11 mouse cellular contexts compared by ENCODE assay signal in genomic region chr11:6256490-6257072, GRCm38 (mm10). TPM values are rescaled to one million over a fixed set of nuclear protein-coding genes. Genes with fewer than 3 reads are reported as not detected.
DNase-seq lines count a peak whose midpoint lies in the region; ATAC-seq and TF ChIP-seq lines count a peak whose summit lies in the region.
"Had no signal": no experiment of that assay in that cellular context is flagged by ENCODE, and none has a peak within 500 bp of the region (broad histone marks: within the 10 kb centered on the region; RNA-seq: fewer than 3 reads in every experiment).

No protein-coding gene starts in this region.

- no peak overlapping the region for H3K4me2 ChIP-seq in intestine, embryonic 15.5 days (replicated peaks)
- H3K4me2 ChIP-seq in intestine, postnatal 0 days (replicated peaks; ENCODE audit: low read depth) = no peak overlapping the region
- H3K4me2 ChIP-seq in hindbrain, embryonic 11.5 days (replicated peaks; ENCODE audit: low read depth, low read length) = no peak overlapping the region
- H3K4me2 ChIP-seq: liver, embryonic 15.5 days; neural tube, embryonic 13.5 days had no signal

- WGBS in intestine, embryonic 15.5 days = 72% methylated on average over 6 of the region's 6 CpGs
- 63% methylated on average over 6 of the region's 6 CpGs for WGBS in intestine, postnatal 0 days
- 72% methylated on average over 6 of the region's 6 CpGs for WGBS in hindbrain, embryonic 11.5 days

- H3K27me3 ChIP-seq in intestine, embryonic 15.5 days (replicated peaks) = no peaks in the 10 kb centered on the region
- H3K27me3 ChIP-seq in intestine, postnatal 0 days (replicated peaks; ENCODE audit: control insufficient read depth, insufficient read depth, low read length) = no peaks in the 10 kb centered on the region
- no peaks in the 10 kb centered on the region for H3K27me3 ChIP-seq in hindbrain, embryonic 11.5 days (ENCODE audit: control insufficient read depth, insufficient read depth, low read length)
- H3K27me3 ChIP-seq: liver, embryonic 15.5 days; neural tube, embryonic 13.5 days had no signal

- H3K4me1 ChIP-seq in intestine, embryonic 15.5 days (replicated peaks) = 0 out of 2 replicates have a peak, but pooled peaks cover 6% of the 10 kb centered on the region
- 0 out of 2 replicates have a peak, but pooled peaks cover 7% of the 10 kb centered on the region for H3K4me1 ChIP-seq in intestine, postnatal 0 days (replicated peaks; ENCODE audit: control insufficient read depth, insufficient read depth, low read length)
- H3K4me1 ChIP-seq in hindbrain, embryonic 11.5 days (replicated peaks; ENCODE audit: control insufficient read depth, insufficient read depth, low read length) = no peaks in the 10 kb centered on the region
- H3K4me1 ChIP-seq: neural tube, embryonic 13.5 days had no signal

- H3K9me3 ChIP-seq in intestine, embryonic 15.5 days = no peaks in the 10 kb centered on the region
- H3K9me3 ChIP-seq in intestine, postnatal 0 days (ENCODE audit: control insufficient read depth) = no peaks in the 10 kb centered on the region
- H3K9me3 ChIP-seq in hindbrain, embryonic 11.5 days (ENCODE audit: control insufficient read depth, low read length) = no peaks in the 10 kb centered on the region
- H3K9me3 ChIP-seq: G1E; liver, embryonic 15.5 days; neural tube, embryonic 13.5 days had no signal

- H3K9ac ChIP-seq in intestine, embryonic 15.5 days = no peak overlapping the region
- no peak overlapping the region for H3K9ac ChIP-seq in intestine, postnatal 0 days (ENCODE audit: low read depth, low read length)
- no peak overlapping the region for H3K9ac ChIP-seq in hindbrain, embryonic 11.5 days (ENCODE audit: low read depth, low read length)
- H3K9ac ChIP-seq: liver, embryonic 15.5 days; neural tube, embryonic 13.5 days had no signal

- peaks cover 25% of the 10 kb centered on the region for H3K36me3 ChIP-seq in intestine, embryonic 15.5 days
- H3K36me3 ChIP-seq in intestine, postnatal 0 days (ENCODE audit: control insufficient read depth, insufficient read depth) = peaks cover 36% of the 10 kb centered on the region
- peaks cover 15% of the 10 kb centered on the region for H3K36me3 ChIP-seq in hindbrain, embryonic 11.5 days (ENCODE audit: control insufficient read depth, insufficient read depth, low read length)

- DNase-seq in adrenal gland, postnatal 25 days = peak; percentile 35
- no peak for DNase-seq in hindbrain, embryonic 11.5 days (ENCODE audit: low spot score)
- DNase-seq in kidney, postnatal 36 days = peak; percentile 47 to 65
- no peak for DNase-seq in ovary, postnatal 10 days (ENCODE audit: low spot score)
- DNase-seq in layer of hippocampus, postnatal 25 days (ENCODE audit: extremely low spot score in 1 of 2, low spot score in 1 of 2) = no peak
- no peak for DNase-seq in left cerebral cortex, adult 8-10 months (ENCODE audit: low spot score in 2 of 2)

- ATAC-seq in intestine, embryonic 15.5 days = peak; percentile 35; the same call in 1 of the 2 replicates
- ATAC-seq in intestine, postnatal 0 days = no peak
- 0 out of 2 replicates have a peak, but pooled peaks have one; percentile 27 for ATAC-seq in hindbrain, embryonic 11.5 days (ENCODE audit: low FRiP score)

- no peak overlapping the region for H3K27ac ChIP-seq in intestine, embryonic 15.5 days
- H3K27ac ChIP-seq in intestine, postnatal 0 days (ENCODE audit: low read depth, low read length) = no peak overlapping the region
- H3K27ac ChIP-seq in hindbrain, embryonic 11.5 days (ENCODE audit: low read depth, low read length) = no peak overlapping the region
- H3K27ac ChIP-seq: liver, embryonic 15.5 days; neural tube, embryonic 13.5 days had no signal

- TF ChIP-seq CTCF in intestine, postnatal 0 days (IDR thresholded peaks at IDR 0.05; ENCODE audit: low read depth) = no peak

- H3K4me3 ChIP-seq in intestine, embryonic 15.5 days (replicated peaks) = no peak overlapping the region
- H3K4me3 ChIP-seq in intestine, postnatal 0 days (ENCODE audit: low read depth, low read length) = no peak overlapping the region
- no peak overlapping the region for H3K4me3 ChIP-seq in hindbrain, embryonic 11.5 days (ENCODE audit: low read depth, low read length)
- H3K4me3 ChIP-seq: liver, embryonic 15.5 days; neural tube, embryonic 13.5 days had no signal

RNA-seq across cellular contexts. Expression of gene Ddx56, which starts 11.0 kb away (rescaled TPM):
- 100 and 106 TPM in 2 replicates for polyA plus RNA-seq in intestine, embryonic 15.5 days (2015; fragmentation: Nextera tagmentation; extraction: Ambion mirVana)
- 36.3 and 39.7 TPM in 2 replicates for polyA plus RNA-seq in intestine, postnatal 0 days (2015; fragmentation: Nextera tagmentation; extraction: Ambion mirVana)
- total RNA-seq in adrenal gland, postnatal 25 days (2021) = 52.5 and 57.3 TPM in 2 replicates
- polyA plus RNA-seq in hindbrain, embryonic 11.5 days (2014; fragmentation: Nextera tagmentation; extraction: Ambion mirVana) = 93.9 and 103 TPM in 2 replicates
- total RNA-seq in layer of hippocampus, postnatal 25 days (2021) = 10 to 100 TPM; 41.4 to 43.1 TPM
- 10 to 100 TPM; 43.0 to 53.3 (median 49.9) TPM for total RNA-seq in left cerebral cortex, adult 8-10 months (2022)

RNA-seq across cellular contexts. Expression of gene Tmed4, which starts 18.1 kb away (rescaled TPM):
- polyA plus RNA-seq in intestine, embryonic 15.5 days (2015; fragmentation: Nextera tagmentation; extraction: Ambion mirVana) = 129 and 137 TPM in 2 replicates
- 198 and 203 TPM in 2 replicates for polyA plus RNA-seq in intestine, postnatal 0 days (2015; fragmentation: Nextera tagmentation; extraction: Ambion mirVana)
- total RNA-seq in adrenal gland, postnatal 25 days (2021) = 93.1 and 105 TPM in 2 replicates
- polyA plus RNA-seq in hindbrain, embryonic 11.5 days (2014; fragmentation: Nextera tagmentation; extraction: Ambion mirVana) = 152 and 166 TPM in 2 replicates
- total RNA-seq in layer of hippocampus, postnatal 25 days (2021) = 100 to 1,000 TPM; 102 TPM
- total RNA-seq in left cerebral cortex, adult 8-10 months (2022) = 100 to 1,000 TPM in 1 of 4 experiments, 10 to 100 TPM in 3; 87.6 to 100 (median 93.7) TPM

RNA-seq across cellular contexts. Expression of gene Npc1l1, which starts 26.6 kb away (rescaled TPM):
- 10.3 and 13.8 TPM in 2 replicates for polyA plus RNA-seq in intestine, embryonic 15.5 days (2015; fragmentation: Nextera tagmentation; extraction: Ambion mirVana)
- polyA plus RNA-seq in intestine, postnatal 0 days (2015; fragmentation: Nextera tagmentation; extraction: Ambion mirVana) = 70.7 and 75.4 TPM in 2 replicates
- not detected in 2 replicates for total RNA-seq in adrenal gland, postnatal 25 days (2021)
- polyA plus RNA-seq in hindbrain, embryonic 11.5 days (2014; fragmentation: Nextera tagmentation; extraction: Ambion mirVana) = not detected in 2 replicates
- total RNA-seq in layer of hippocampus, postnatal 25 days (2021) = under 1 TPM; 0.15 to 0.26 TPM
- under 1 TPM; 0.65 to 0.94 (median 0.79) TPM for total RNA-seq in left cerebral cortex, adult 8-10 months (2022)
- polyA plus RNA-seq: G1E; neural tube, embryonic 13.5 days had no signal

RNA-seq across cellular contexts. Expression of gene Ogdh, which starts 34.9 kb away (rescaled TPM):
- 134 and 144 TPM in 2 replicates for polyA plus RNA-seq in intestine, embryonic 15.5 days (2015; fragmentation: Nextera tagmentation; extraction: Ambion mirVana)
- 141 and 148 TPM in 2 replicates for polyA plus RNA-seq in intestine, postnatal 0 days (2015; fragmentation: Nextera tagmentation; extraction: Ambion mirVana)
- total RNA-seq in adrenal gland, postnatal 25 days (2021) = 547 and 550 TPM in 2 replicates
- 70.2 and 82.1 TPM in 2 replicates for polyA plus RNA-seq in hindbrain, embryonic 11.5 days (2014; fragmentation: Nextera tagmentation; extraction: Ambion mirVana)
- 100 to 1,000 TPM; 229 to 239 TPM for total RNA-seq in layer of hippocampus, postnatal 25 days (2021)
- total RNA-seq in left cerebral cortex, adult 8-10 months (2022) = 100 to 1,000 TPM; 244 to 278 (median 257) TPM

RNA-seq across cellular contexts. Expression of gene Nudcd3, which starts 56.4 kb away (rescaled TPM):
- 34.7 and 36.6 TPM in 2 replicates for polyA plus RNA-seq in intestine, embryonic 15.5 days (2015; fragmentation: Nextera tagmentation; extraction: Ambion mirVana)
- polyA plus RNA-seq in intestine, postnatal 0 days (2015; fragmentation: Nextera tagmentation; extraction: Ambion mirVana) = 17.2 and 20.0 TPM in 2 replicates
- total RNA-seq in adrenal gland, postnatal 25 days (2021) = 59.0 and 63.1 TPM in 2 replicates
- polyA plus RNA-seq in hindbrain, embryonic 11.5 days (2014; fragmentation: Nextera tagmentation; extraction: Ambion mirVana) = 40.8 and 43.9 TPM in 2 replicates
- 100 to 1,000 TPM; 111 to 113 TPM for total RNA-seq in layer of hippocampus, postnatal 25 days (2021)
- total RNA-seq in left cerebral cortex, adult 8-10 months (2022) = 100 to 1,000 TPM; 138 to 154 (median 147) TPM

Comparison
In these comparisons a context has a peak if more than half of its experiments do, and no peak if none do; other contexts are left out.
1. DNase-seq: peak in adrenal gland, postnatal 25 days (single experiment) and kidney, postnatal 36 days (2 of 2); none in hindbrain, embryonic 11.5 days (single experiment), ovary, postnatal 10 days (single experiment), layer of hippocampus, postnatal 25 days (0 of 2) and left cerebral cortex, adult 8-10 months (0 of 2).